Mouse (Mus musculus) forebrain, embryonic 11.5 days (tissue): ENCODE data around the gene Med24. TPM values are rescaled to one million over a fixed set of nuclear protein-coding genes. Genes with fewer than 3 reads are reported as not detected.

ENCODE experiments used
- ATAC-seq: fragments of 200-750 bp; cut with Nextera tagmentation; replicated peaks from 2 replicates; pipeline ENCODE4 v1.8.0; 2017; ENCODE audit warnings: moderate TSS enrichment; ENCODE audit not compliant: low FRiP score
- DNase-seq: peaks from one replicate; pipeline ENCODE4 v3.0.0-alpha.2; 2017; ENCODE audit warnings: low spot score
- H3K27ac ChIP-seq: fragments of 300-500 bp; sonication (generic); 2 replicates; pipeline ENCODE4 v1.5.1; 2014; ENCODE audit warnings: low read depth, low read length
- H3K27me3 ChIP-seq: fragments of 300-500 bp; sonication (generic); 2 replicates; pipeline ENCODE4 v1.6.1; 2014; ENCODE audit warnings: mild to moderate bottlenecking, low read length, mixed read lengths; ENCODE audit not compliant: control insufficient read depth, insufficient read depth
- H3K36me3 ChIP-seq: fragments of 300-500 bp; sonication (generic); 2 replicates; pipeline ENCODE4 v1.6.1; 2014; ENCODE audit warnings: mild to moderate bottlenecking, low read length, moderate library complexity, mixed read lengths; ENCODE audit not compliant: control insufficient read depth, insufficient read depth
- H3K4me1 ChIP-seq: fragments of 300-500 bp; sonication (generic); replicated peaks from 2 replicates; pipeline ENCODE4 v1.6.1; 2014; ENCODE audit warnings: low read length, mixed read lengths; ENCODE audit not compliant: control insufficient read depth, insufficient read depth
- H3K4me2 ChIP-seq: fragments of 300-500 bp; sonication (generic); 2 replicates; pipeline ENCODE4 v1.6.1; 2014; ENCODE audit warnings: low read depth, mild to moderate bottlenecking, low read length, moderate library complexity, mixed read lengths; ENCODE audit not compliant: severe bottlenecking
- H3K4me3 ChIP-seq: fragments of 300-500 bp; sonication (generic); 2 replicates; pipeline ENCODE4 v1.5.1; 2014; ENCODE audit warnings: low read depth, low read length
- H3K9ac ChIP-seq: fragments of 300-500 bp; sonication (generic); 2 replicates; pipeline ENCODE4 v1.6.1; 2014; ENCODE audit warnings: low read length
- H3K9me3 ChIP-seq: fragments of 300-500 bp; sonication (generic); 2 replicates; pipeline ENCODE4 v1.6.1; 2016; ENCODE audit warnings: low read length, mixed read lengths; ENCODE audit not compliant: control insufficient read depth
- WGBS: fragments of 180-500 bp; shearing (Covaris S2); extraction: QIAGEN DNeasy Blood & Tissue Kit; methylation state at CpG from one replicate; pipeline ENCODE4 v1.1.7; 2014; 5-methylcytosine and 5-hydroxymethylcytosine counted together
- polyA plus RNA-seq: library from polyadenylated mRNA; unstranded; fragments of >200 nt; fragmentation: Nextera tagmentation; extraction: Ambion mirVana; gene quantifications from 2 replicates; pipeline ENCODE4 v1.2.1, GENCODE M21; 2014

Gene Med24
- polyA plus RNA-seq, 1 experiment from 2014 or later, result 76.6 TPM

- Histone ChIP-seq H3K4me2 (no peak overlapping the region), H3K4me1 (no peaks in the 10 kb centered on the region), H3K9me3 (no peaks in the 10 kb centered on the region), H3K27me3 (no peaks in the 10 kb centered on the region), H3K27ac (no peak overlapping the region), H3K36me3 (peaks cover 8% of the 10 kb centered on the region), H3K9ac (no peak overlapping the region), H3K4me3 (no peak overlapping the region)
- DNase-seq (no peak), ATAC-seq (no peak)
- WGBS, result 93% methylated on average over 26 of the region's 26 CpGs
These were observed 20.1 kb downstream of the Med24 start for GRCm38 (mm10) chr11:98709001-98709741.

DNA sequence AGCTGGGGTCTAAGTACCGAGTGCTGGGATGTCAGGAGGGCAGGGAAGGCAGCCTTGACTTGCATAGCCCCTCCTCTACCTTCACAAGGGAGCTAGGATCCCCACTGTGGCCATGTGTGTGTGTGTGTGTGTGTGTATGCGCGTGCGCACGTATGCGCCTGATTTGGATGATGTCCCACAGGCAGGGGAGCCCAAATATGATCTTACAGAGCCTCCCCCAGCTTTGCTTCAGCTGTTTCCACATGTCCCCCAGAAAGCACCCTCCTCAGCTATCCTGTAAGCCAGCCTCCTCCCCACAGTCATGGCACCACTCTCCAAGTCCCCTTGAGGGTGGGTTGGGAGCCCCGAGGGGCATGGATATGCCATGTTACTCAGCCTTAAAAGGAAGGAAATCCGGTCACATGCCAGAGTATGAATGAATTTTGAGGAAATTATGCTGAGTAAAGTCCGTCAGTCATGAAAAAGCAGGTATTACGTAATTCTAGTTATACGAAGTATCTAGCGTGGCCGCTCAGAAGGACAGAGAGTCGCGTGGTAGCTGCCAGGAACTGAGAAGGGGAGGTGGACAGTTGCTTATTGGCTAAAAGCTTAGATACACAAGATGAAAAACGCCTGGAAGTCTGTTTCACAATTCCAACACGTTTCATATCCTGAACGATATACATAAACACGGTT is 20.8 kb downstream of the Med24 start:
- no peak overlapping the region for H3K27ac ChIP-seq
- H3K27me3 ChIP-seq, result no peaks in the 10 kb centered on the region
- H3K4me2 ChIP-seq, result no peak overlapping the region
- no peak for ATAC-seq
- no peaks in the 10 kb centered on the region for H3K9me3 ChIP-seq
- no peak overlapping the region for H3K4me3 ChIP-seq
- 94% methylated on average over 19 of the region's 19 CpGs for WGBS
- peaks cover 8% of the 10 kb centered on the region for H3K36me3 ChIP-seq
- H3K4me1 ChIP-seq, result no peaks in the 10 kb centered on the region
- H3K9ac ChIP-seq, result no peak overlapping the region
- no peak for DNase-seq

DNA sequence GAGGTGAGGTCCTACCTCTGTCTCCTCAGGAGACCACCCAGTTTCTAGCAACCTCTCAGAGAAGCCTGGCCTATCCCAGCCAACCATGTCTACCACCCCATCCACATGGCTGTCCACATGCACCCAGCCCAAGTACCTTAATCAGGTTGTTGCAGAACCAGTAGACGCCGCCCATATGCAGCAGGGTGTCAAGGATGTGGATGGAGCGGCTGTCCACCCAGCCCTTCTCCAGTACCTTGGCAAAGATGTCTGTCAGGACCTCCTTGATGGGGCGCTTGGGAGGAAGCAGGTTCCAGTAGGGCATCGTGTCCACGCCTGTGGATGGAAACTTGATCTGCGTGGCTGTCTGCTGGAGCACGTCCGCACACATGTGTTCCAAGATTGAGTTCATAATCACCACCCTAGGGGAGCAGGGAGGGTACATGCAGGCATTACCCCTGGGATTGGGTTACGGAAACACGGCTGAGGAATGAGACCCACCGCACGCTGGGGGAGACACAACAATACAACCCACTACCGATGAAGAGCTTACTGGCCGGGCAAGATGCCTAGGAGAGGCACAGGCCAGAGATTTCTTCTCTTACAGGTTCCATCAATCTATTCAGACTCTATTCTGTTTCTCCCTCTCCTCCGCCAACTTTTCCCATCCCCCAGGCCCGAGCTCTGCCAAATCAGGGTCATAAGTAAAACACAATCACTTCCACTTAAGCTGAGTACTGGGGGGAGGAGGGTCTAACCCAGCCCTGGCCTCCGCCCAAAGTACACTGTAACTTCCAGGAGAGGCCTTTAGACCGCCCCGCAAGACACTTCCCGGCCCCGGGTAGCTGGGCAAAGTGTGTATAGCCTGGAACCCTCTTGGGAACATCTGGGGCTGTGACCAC is 21.6 kb downstream of the Med24 start:
- Histone ChIP-seq H3K27me3 (no peaks in the 10 kb centered on the region), H3K36me3 (peaks cover 8% of the 10 kb centered on the region), H3K9me3 (no peaks in the 10 kb centered on the region), H3K9ac (no peak overlapping the region), H3K4me3 (no peak overlapping the region), H3K4me2 (no peak overlapping the region), H3K27ac (no peak overlapping the region), H3K4me1 (no peaks in the 10 kb centered on the region)
- no peak for DNase-seq
- ATAC-seq, result no peak
- 92% methylated on average over 22 of the region's 22 CpGs for WGBS

DNA sequence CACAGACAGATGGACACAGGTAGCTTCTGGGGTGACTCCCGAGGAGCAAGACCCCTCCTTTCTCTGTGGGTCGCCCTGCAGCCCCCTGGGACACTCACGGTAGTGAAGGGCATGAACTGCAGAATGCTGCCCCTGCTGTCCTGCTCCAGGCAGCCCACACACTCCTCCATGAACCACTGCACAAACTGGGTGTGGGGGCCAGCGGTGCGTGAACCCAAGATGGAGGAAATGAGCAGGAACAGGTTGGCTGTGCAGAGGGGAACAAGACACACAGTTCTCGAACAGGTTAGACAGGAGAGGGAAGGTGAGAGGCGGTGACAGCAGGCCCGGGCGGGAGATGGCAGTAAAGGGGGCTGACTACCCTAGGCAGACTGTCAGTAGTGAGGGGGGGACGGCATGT is 24.2 kb downstream of the Med24 start:
- no peak for DNase-seq
- Histone ChIP-seq H3K4me2 (no peak overlapping the region), H3K27me3 (no peaks in the 10 kb centered on the region), H3K9ac (no peak overlapping the region), H3K9me3 (no peaks in the 10 kb centered on the region), H3K4me1 (no peaks in the 10 kb centered on the region), H3K4me3 (no peak overlapping the region), H3K36me3 (peaks cover 8% of the 10 kb centered on the region), H3K27ac (no peak overlapping the region)
- ATAC-seq, result no peak
- 81% methylated on average over 10 of the region's 10 CpGs for WGBS

GRCm38 (mm10) chr11:98702323-98702722 is 26.9 kb downstream of the Med24 start:
- WGBS, result 82% methylated on average over 5 of the region's 5 CpGs

GRCm38 (mm10) chr11:98701213-98701670 is 28.0 kb downstream of the Med24 start, which contains the start of gene Csf3:
Csf3 (plus strand) TSS chr11:98701263.
- WGBS, result 39% methylated on average over 10 of the region's 10 CpGs
- no peak within 1 kb of the TSS; the same call in 1 of the 2 replicates for H3K9ac ChIP-seq
- H3K4me3 ChIP-seq, result no peak within 1 kb of the TSS
- peaks cover 6% of the 10 kb centered on the region; the same call in 1 of the 2 replicates for H3K36me3 ChIP-seq
- ATAC-seq (no peak), DNase-seq (no peak)
- H3K9me3 ChIP-seq, result no peaks in the 10 kb centered on the region
- H3K4me1 ChIP-seq, result no peaks in the 10 kb centered on the region
- no peak within 1 kb of the TSS for H3K27ac ChIP-seq
- no peak within 1 kb of the TSS for H3K4me2 ChIP-seq
- H3K27me3 ChIP-seq, result no peaks in the 10 kb centered on the region

More at GRCm38 (mm10) chr11:98702323-98702722, 26.9 kb downstream of the Med24 start:
- H3K27ac ChIP-seq, result no peak overlapping the region
- no peaks in the 10 kb centered on the region for H3K4me1 ChIP-seq
- DNase-seq (no peak), ATAC-seq (no peak)
- H3K4me2 ChIP-seq, result no peak overlapping the region
- no peak overlapping the region for H3K4me3 ChIP-seq
- H3K9ac ChIP-seq, result no peak overlapping the region
- H3K9me3 ChIP-seq, result no peaks in the 10 kb centered on the region
- H3K27me3 ChIP-seq, result no peaks in the 10 kb centered on the region
- peaks cover 8% of the 10 kb centered on the region for H3K36me3 ChIP-seq

DNA sequence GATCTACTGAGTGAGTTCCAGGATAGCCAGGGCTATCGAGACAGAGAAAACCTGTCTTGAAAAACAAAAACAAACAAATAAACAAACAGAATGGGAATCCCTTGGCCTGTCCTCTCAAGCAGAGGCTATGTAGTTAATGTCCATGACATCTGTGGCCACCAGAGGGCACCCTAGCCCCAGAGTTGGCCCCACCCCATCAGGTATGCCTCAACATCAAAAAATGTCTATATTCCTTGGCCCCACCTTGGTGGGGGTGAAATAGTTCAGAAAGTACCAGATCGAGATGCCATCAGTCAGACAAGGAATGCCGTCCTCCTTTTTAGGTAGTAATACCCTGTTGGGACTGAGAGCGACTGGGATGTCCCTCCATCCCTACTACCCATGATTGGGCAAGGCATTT is 29.3 kb downstream of the Med24 start:
- WGBS, result 41% methylated on average over 4 of the region's 4 CpGs
- ATAC-seq (no peak), DNase-seq (peak; percentile 78)
- Histone ChIP-seq H3K9ac (no peak overlapping the region), H3K27ac (no peak overlapping the region), H3K4me3 (no peak overlapping the region), H3K4me1 (no peaks in the 10 kb centered on the region), H3K27me3 (no peaks in the 10 kb centered on the region), H3K36me3 (peaks cover 7% of the 10 kb centered on the region; the same call in 1 of the 2 replicates), H3K4me2 (no peak overlapping the region), H3K9me3 (no peaks in the 10 kb centered on the region)

DNA sequence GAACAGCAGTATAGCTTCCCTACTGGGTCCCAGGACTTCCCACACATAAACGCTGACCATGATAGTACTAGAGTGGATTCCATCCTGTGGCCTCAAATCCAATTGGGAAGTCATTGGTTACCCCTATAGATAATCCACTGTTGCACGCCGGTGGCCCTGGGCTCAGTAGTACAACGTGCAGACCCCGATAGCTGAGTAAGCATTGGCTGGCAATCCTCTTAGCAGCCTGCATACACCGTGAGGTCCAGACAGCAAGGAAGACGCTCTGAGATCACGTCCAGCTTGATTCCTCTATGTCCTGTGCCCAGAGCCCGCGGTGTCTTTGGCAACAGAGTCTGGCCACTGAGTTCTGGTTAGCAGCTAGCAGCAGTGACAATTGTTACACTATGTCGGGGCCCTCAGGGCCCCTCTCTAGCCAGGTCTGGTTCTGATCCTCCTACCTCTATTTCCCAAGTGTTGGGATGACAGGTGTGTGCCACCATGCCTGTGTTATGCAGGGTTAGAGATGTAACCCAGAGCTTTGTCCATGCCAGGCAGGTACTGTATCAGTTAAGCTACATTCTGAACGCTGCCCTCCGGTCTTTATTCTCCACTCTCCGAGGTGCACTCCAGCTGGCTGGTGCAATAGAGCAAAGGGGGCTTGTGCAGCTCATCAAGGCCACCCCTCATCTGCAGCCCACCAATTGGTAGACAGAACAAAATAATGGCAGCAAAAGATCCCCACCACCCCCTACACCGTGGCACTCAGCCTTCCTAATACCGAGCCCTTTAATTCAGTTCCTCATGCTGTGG is 30.2 kb downstream of the Med24 start:
- no peak overlapping the region for H3K9ac ChIP-seq
- ATAC-seq (no peak), DNase-seq (no peak)
- H3K27ac ChIP-seq, result no peak overlapping the region
- H3K27me3 ChIP-seq, result no peaks in the 10 kb centered on the region
- no peaks in the 10 kb centered on the region for H3K4me1 ChIP-seq
- H3K4me2 ChIP-seq, result no peak overlapping the region
- H3K9me3 ChIP-seq, result no peaks in the 10 kb centered on the region
- 86% methylated on average over 16 of the region's 16 CpGs for WGBS
- peaks cover 9% of the 10 kb centered on the region; the same call in 1 of the 2 replicates for H3K36me3 ChIP-seq
- no peak overlapping the region for H3K4me3 ChIP-seq
